Mouse (Mus musculus) forebrain, postnatal 0 days (tissue): ENCODE measurements at regions not wholly inside any gene's neighbourhood (a gene's known extent, or its start where the extent isn't known, plus 50 kb on each side); places are given as distances from the start of the nearest gene placed in this dataset.
A peak's percentile ranks its signal among the peaks of the same experiment; 100 is the strongest.

ENCODE experiments used
- ATAC-seq: fragments of 200-750 bp; cut with Nextera tagmentation; 2 replicates; pipeline ENCODE4 v1.8.0; 2017; ENCODE audit warnings: mild to moderate bottlenecking, moderate library complexity
- DNase-seq: peaks from one replicate; pipeline ENCODE4 v3.0.0-alpha.2; 2015
- H3K27ac ChIP-seq: fragments of 300-500 bp; sonication (generic); 2 replicates; pipeline ENCODE4 v1.5.1; 2014; ENCODE audit warnings: low read depth, mild to moderate bottlenecking, antibody characterized with exemption, low read length, moderate library complexity, mixed read lengths
- H3K27me3 ChIP-seq: fragments of 300-500 bp; sonication (generic); 2 replicates; pipeline ENCODE4 v1.6.1; 2014; ENCODE audit warnings: mild to moderate bottlenecking, low read length, mixed read lengths; ENCODE audit not compliant: insufficient read depth
- H3K36me3 ChIP-seq: fragments of 300-500 bp; sonication (generic); 2 replicates; pipeline ENCODE4 v1.6.1; 2014; ENCODE audit warnings: mild to moderate bottlenecking, moderate library complexity; ENCODE audit not compliant: insufficient read depth
- H3K4me1 ChIP-seq: fragments of 300-500 bp; sonication (generic); 2 replicates; pipeline ENCODE4 v1.6.1; 2014; ENCODE audit warnings: antibody characterized with exemption; ENCODE audit not compliant: insufficient read depth
- H3K4me2 ChIP-seq: fragments of 300-500 bp; sonication (generic); 2 replicates; pipeline ENCODE4 v1.6.1; 2014; ENCODE audit warnings: low read depth, mild to moderate bottlenecking, moderate library complexity
- H3K4me3 ChIP-seq: fragments of 300-500 bp; sonication (generic); 2 replicates; pipeline ENCODE4 v1.5.1; 2014; ENCODE audit warnings: low read depth, low read length, mixed read lengths
- H3K9ac ChIP-seq: fragments of 300-500 bp; sonication (generic); 2 replicates; pipeline ENCODE4 v1.6.1; 2014; ENCODE audit warnings: mild to moderate bottlenecking
- H3K9me3 ChIP-seq: fragments of 300-500 bp; sonication (generic); 2 replicates; pipeline ENCODE4 v1.6.1; 2016; ENCODE audit warnings: low read length
- CTCF ChIP-seq: sonication (generic); IDR thresholded peaks from 2 replicates; pipeline ENCODE4 v1.5.1; 2016; ENCODE audit warnings: antibody characterized with exemption, control low read depth, low read depth
- WGBS: fragments of 180-500 bp; shearing (Covaris S2); extraction: QIAGEN DNeasy Blood & Tissue Kit; methylation state at CpG from one replicate; pipeline ENCODE4 v1.1.7; 2014; 5-methylcytosine and 5-hydroxymethylcytosine counted together

DNA sequence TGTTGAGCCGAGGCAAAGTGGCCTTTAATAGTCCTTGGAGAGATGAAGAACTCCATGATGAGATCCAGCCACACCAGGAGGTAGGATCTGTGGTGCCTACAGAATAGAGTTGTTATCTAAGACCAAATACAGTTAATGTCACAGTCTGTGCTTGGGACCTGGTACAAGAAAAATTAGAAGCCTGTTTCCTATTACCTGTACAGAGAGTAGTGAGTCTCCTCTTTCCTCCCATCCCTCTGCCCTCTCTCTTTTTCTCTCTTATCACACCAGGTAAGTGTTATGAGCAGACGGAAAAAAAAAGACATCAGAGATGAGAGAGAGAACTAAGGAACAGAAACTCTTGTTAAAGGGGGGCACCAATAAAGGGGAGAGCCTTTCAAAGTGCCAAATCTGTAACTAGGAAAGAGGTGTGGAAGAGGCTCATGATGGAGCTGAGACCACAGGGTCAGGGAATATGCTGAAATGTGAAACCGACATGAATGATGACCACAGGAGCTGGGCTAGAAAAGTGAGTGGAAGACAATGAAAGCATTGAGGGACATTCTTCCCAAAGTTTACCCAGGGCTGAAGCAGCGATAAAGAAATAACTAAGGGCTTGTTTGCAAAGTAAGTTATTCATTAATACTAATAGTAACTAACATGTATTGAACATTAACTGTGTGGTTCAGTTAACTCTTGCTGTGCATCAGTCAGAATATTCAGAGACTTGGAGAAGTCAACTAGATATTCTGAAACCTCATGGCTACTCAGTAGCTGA, 440.9 kb downstream of the Tns1 start:
- Histone ChIP-seq H3K4me2 (no peak overlapping the region), H3K4me1 (no peaks in the 10 kb centered on the region), H3K36me3 (no peaks in the 10 kb centered on the region), H3K27ac (no peak overlapping the region), H3K9me3 (no peaks in the 10 kb centered on the region), H3K4me3 (no peak overlapping the region), H3K9ac (no peak overlapping the region), H3K27me3 (no peaks in the 10 kb centered on the region)
- no peak for ATAC-seq
- 79% methylated on average over 4 of the region's 4 CpGs for WGBS
- no peak for TF ChIP-seq CTCF
- no peak for DNase-seq

GRCm38 (mm10) chr1:73681697-73682096, 442.6 kb downstream of the Tns1 start:
- H3K9me3 ChIP-seq, result no peaks in the 10 kb centered on the region
- H3K4me1 ChIP-seq, result no peaks in the 10 kb centered on the region
- DNase-seq, result no peak
- no peak for TF ChIP-seq CTCF
- H3K27me3 ChIP-seq, result no peaks in the 10 kb centered on the region
- no peak overlapping the region for H3K9ac ChIP-seq
- H3K36me3 ChIP-seq, result no peaks in the 10 kb centered on the region
- 71% methylated on average over 1 of the region's 1 CpGs for WGBS
- no peak overlapping the region for H3K27ac ChIP-seq
- no peak for ATAC-seq
- H3K4me2 ChIP-seq, result no peak overlapping the region
- H3K4me3 ChIP-seq, result no peak overlapping the region

DNA sequence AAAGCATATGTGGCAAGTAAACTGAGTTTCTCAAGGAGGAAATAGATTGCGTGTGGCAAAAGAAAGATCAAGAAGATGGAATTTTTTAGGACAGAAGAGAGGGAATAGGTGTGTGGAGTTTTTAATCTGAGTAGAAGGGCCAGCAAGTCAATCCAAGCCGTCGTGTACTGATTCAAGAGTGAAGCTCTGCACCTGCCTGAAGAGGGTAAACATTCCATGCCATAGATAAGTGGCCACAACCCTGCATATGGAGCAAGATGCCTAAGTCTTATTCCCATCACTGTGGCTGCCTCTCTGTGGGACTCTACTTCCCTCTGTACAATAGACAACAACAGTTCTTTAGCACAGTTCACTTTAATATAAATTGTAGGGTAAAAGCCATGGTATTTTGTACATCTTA, 443.4 kb downstream of the Tns1 start:
- ATAC-seq (no peak), DNase-seq (no peak)
- H3K27ac ChIP-seq, result no peak overlapping the region
- H3K9ac ChIP-seq, result no peak overlapping the region
- no peaks in the 10 kb centered on the region for H3K9me3 ChIP-seq
- H3K4me3 ChIP-seq, result no peak overlapping the region
- no peaks in the 10 kb centered on the region for H3K4me1 ChIP-seq
- H3K27me3 ChIP-seq, result no peaks in the 10 kb centered on the region
- no peak overlapping the region for H3K4me2 ChIP-seq
- no peaks in the 10 kb centered on the region for H3K36me3 ChIP-seq
- TF ChIP-seq CTCF, result no peak
- 92% methylated on average over 3 of the region's 3 CpGs for WGBS

GRCm38 (mm10) chr1:73673851-73674235, 450.4 kb downstream of the Tns1 start:
- H3K27ac ChIP-seq, result no peak overlapping the region
- WGBS, result 48% methylated on average over 1 of the region's 1 CpGs
- H3K36me3 ChIP-seq, result no peaks in the 10 kb centered on the region
- DNase-seq (no peak), ATAC-seq (no peak)
- H3K9ac ChIP-seq, result no peak overlapping the region
- H3K4me3 ChIP-seq, result no peak overlapping the region
- TF ChIP-seq CTCF, result no peak
- H3K9me3 ChIP-seq, result no peaks in the 10 kb centered on the region
- H3K4me1 ChIP-seq, result no peaks in the 10 kb centered on the region
- H3K4me2 ChIP-seq, result no peak overlapping the region
- no peaks in the 10 kb centered on the region for H3K27me3 ChIP-seq

DNA sequence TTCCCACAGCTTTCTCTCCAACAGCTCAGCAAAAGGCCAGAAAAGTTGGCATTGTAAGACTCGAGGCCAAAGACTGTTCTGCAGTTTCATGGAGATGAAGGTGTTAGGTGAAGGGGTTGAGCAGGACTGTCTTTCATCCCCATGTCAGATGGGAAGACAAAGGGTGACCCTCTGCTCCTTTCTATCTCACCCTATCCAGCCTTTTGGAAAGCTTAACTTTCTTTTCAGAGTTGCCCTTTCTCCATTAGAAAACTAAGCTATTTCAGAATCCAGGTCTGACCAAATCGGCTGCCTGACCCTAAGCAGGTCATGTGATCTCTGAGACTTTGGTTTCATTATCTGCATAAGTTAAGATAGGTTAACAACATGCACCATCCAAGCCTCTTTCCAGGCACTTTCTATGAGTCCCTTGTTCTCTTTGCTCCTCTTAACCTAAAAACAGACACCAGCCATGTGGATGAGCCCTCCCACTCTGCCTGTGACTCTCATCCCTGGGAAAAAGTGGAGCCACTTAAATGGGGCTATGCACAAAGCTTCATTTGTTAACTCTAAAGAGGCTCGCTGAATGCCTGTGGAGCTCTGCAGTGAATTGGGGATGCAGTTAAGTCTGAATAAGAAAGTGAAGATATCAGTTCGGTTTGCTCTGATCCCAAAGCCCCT, 450.9 kb downstream of the Tns1 start:
- no peaks in the 10 kb centered on the region for H3K36me3 ChIP-seq
- 14% methylated on average over 4 of the region's 4 CpGs for WGBS
- no peak overlapping the region for H3K4me2 ChIP-seq
- no peak for TF ChIP-seq CTCF
- H3K9me3 ChIP-seq, result no peaks in the 10 kb centered on the region
- DNase-seq (peak; percentile 2), ATAC-seq (no peak)
- H3K27ac ChIP-seq, result no peak overlapping the region
- H3K4me3 ChIP-seq, result no peak overlapping the region
- H3K27me3 ChIP-seq, result no peaks in the 10 kb centered on the region
- H3K9ac ChIP-seq, result no peak overlapping the region
- H3K4me1 ChIP-seq, result no peaks in the 10 kb centered on the region

GRCm38 (mm10) chr1:73672239-73672638, 452.0 kb downstream of the Tns1 start:
- Histone ChIP-seq H3K4me1 (no peaks in the 10 kb centered on the region), H3K4me3 (no peak overlapping the region), H3K36me3 (no peaks in the 10 kb centered on the region), H3K9me3 (no peaks in the 10 kb centered on the region), H3K4me2 (no peak overlapping the region), H3K9ac (no peak overlapping the region), H3K27me3 (no peaks in the 10 kb centered on the region), H3K27ac (no peak overlapping the region)
- DNase-seq (no peak), ATAC-seq (no peak)
- WGBS, result 91% methylated on average over 4 of the region's 4 CpGs
- no peak for TF ChIP-seq CTCF

DNA sequence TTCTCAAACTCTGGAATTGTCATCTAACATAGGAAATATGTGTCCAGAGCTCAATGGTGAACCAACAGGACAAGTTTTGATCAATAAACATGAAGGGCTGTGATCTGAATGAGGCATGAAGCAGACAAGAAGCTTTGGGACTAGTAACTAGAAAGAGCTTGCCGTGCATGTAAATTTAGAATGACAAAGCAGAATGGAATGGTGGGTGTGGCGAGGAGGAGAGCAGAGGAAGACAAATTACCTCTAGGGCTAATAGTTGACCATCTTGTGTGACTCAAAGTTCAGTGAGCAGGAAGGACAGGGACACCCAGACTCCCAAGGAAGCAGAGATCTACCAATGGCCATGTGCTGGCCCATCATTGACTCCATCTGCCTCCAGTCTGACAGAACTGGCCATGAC, 455.6 kb downstream of the Tns1 start:
- H3K4me1 ChIP-seq, result no peaks in the 10 kb centered on the region
- no peaks in the 10 kb centered on the region for H3K36me3 ChIP-seq
- H3K4me2 ChIP-seq, result no peak overlapping the region
- H3K27ac ChIP-seq, result no peak overlapping the region
- no peak for TF ChIP-seq CTCF
- H3K9me3 ChIP-seq, result no peaks in the 10 kb centered on the region
- no peak for ATAC-seq
- no peak overlapping the region for H3K9ac ChIP-seq
- no peaks in the 10 kb centered on the region for H3K27me3 ChIP-seq
- WGBS, result 83% methylated on average over 2 of the region's 2 CpGs
- no peak overlapping the region for H3K4me3 ChIP-seq
- no peak for DNase-seq
